Mouse (Mus musculus) c-Kit-positive CD71-positive TER-119-positive erythroid progenitor cells, embryonic 14.5 days (primary cell): Measurements from ENCODE around the gene Ptgdr2.

Experiments used
- DNase-seq: peaks from one replicate; pipeline ENCODE4 v3.0.0-alpha.2; 2013; ENCODE audit warnings: low spot score

Gene Ptgdr2

DNA sequence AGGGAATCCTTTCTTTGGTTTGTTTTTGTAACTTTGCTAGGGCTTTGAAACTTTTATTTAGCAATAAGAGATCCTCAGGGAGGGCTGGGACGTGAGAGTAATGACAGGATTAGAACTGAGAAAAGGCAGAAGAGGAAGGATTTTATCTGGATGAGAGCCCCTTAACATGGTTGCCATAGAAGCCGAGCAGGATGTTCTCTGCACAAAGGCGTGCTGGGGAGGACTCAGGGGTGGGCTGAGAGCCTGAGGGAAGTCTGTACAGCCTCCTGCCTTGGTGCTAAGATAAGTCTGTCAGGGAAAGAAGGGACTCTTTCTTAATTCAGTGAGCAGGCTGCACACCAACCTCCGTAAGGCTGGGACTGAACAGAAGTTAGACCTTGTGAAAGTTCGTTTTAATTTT, 1.9 kb upstream of the Ptgdr2 start:
- no peak for DNase-seq

DNA sequence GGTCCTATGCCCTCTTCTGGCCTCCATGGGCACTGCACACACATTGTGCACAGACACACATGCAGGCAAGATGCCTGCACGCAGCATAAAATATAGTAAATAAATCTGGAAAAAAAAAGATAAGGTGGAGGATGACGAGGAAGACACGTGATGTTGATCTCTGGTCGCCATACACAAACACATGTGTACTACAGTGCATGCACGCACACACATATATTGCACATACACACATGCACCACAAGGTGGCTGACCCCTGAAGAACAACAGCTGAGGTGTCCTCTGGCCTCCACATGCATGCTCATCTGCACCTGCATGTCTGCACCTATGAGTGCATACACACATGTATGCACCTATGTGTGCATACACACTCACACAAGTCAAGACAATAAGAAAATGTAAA, 883 bp upstream of the Ptgdr2 start:
- DNase-seq: no peak

DNA sequence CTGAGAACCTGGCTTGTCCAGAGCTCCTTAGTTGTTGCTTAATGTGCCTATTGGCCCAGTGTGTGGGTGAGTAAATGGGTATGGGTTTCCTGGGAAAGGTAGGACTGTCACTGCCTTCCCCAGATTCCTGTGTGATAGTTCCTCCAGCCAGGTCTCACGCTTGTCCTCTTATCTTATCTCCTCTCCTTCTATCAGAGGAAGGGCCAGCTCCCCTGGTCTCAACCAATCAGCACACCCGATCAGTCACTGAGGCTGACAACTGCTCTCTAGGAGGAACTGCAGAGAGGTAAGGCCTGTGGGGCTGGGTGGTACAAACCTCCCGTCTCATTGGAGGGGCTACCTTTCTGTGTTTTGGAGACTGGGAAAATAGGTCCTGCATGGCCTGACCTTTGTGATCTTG, 1.8 kb downstream of the Ptgdr2 start:
- no peak for DNase-seq

DNA sequence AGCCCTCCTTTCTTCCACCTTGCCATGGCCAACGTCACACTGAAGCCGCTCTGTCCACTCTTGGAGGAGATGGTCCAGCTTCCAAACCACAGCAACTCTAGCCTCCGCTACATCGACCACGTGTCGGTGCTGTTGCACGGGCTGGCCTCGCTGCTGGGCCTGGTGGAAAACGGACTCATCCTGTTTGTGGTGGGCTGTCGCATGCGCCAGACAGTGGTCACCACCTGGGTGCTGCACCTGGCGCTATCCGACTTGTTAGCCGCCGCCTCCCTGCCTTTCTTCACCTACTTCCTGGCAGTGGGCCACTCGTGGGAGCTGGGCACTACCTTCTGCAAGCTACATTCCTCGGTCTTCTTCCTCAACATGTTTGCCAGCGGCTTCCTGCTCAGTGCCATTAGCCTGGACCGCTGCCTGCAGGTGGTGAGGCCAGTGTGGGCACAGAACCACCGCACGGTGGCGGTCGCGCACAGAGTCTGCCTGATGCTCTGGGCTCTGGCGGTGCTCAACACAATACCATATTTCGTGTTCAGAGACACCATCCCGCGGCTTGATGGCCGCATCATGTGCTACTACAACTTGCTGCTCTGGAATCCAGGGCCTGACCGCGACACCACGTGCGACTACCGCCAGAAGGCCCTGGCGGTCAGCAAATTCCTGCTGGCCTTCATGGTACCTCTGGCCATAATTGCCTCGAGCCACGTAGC, 3.3 kb downstream of the Ptgdr2 start:
- DNase-seq: peak; percentile 68

DNA sequence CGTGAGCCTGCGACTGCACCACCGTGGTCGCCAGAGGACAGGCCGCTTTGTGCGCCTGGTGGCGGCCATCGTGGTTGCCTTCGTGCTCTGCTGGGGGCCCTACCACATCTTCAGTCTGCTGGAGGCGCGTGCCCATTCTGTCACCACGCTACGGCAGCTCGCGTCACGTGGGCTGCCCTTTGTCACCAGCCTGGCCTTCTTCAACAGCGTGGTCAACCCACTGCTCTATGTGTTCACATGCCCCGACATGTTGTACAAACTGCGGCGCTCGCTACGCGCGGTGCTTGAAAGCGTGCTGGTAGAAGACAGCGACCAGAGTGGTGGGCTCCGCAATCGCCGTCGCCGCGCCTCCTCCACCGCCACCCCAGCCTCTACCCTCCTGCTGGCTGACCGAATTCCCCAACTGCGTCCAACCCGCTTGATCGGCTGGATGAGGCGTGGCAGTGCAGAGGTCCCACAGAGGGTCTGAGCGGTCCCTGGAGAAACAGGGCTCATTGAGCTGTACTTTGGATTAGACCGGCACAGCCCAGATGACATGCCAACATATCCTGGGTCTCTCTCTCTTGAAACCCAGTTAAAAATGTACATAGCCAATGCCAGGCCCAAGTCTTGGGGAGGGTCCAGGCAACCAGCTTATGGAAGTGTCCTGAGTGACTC, 4.0 kb downstream of the Ptgdr2 start:
- DNase-seq: no peak

DNA sequence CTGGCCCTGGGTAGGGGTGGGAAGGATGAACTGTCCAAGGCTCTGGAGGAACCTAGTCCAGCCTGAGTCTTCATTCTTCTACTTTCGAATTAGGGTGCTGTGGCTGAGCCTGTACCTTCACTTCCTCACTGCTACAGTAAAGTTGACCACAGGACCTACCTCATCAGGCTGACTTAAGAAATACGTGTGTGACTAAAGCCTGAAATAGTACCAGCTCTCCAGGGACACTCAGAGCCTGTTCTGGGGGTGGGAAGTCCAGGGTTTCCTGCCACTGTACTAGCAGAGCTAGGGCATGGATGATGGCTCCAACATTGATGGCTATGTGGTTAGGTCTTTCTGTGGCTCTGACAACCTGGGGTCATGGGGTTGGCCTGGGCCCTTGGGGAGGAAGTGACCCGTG, 7.0 kb downstream of the Ptgdr2 start:
- no peak for DNase-seq

DNA sequence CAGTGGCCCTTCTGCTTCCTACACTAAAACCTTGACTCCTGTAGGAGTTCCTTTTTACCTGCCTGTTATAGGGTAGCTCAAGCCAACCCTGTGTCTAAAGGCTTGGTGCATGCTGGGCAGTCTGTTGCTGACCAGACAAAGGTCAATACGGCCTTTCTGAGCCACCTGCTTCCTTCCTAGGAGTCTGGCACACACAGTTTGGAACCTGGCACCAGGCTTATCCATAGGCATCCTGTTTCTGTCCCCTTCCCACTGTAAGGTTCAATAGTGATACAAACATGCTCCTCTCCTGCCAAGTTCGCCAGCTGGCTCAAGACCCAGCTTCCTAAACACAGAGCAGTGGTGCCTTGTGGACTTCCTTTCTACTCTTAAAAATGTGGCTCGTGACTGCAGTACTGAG, 9.5 kb downstream of the Ptgdr2 start:
- DNase-seq: no peak

DNA sequence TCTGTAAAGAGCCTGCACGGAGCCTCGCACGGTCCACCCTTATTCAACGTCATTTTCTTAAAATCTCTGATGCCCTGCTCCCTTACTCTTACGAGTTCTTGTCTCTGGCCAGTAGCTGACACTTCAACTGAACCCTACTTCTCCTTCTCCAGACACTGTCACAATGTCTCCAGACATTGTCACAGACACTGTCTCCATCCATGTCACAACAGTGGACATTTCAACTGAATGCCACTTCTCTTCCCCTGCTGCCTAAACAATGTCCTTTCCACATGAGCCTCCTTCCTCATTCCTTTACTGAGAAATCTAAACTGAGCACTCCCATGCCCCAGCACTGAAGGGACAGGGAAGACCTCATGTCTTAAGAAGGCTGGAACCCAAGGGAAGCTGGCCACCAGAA, 10.3 kb downstream of the Ptgdr2 start:
- no peak for DNase-seq

DNA sequence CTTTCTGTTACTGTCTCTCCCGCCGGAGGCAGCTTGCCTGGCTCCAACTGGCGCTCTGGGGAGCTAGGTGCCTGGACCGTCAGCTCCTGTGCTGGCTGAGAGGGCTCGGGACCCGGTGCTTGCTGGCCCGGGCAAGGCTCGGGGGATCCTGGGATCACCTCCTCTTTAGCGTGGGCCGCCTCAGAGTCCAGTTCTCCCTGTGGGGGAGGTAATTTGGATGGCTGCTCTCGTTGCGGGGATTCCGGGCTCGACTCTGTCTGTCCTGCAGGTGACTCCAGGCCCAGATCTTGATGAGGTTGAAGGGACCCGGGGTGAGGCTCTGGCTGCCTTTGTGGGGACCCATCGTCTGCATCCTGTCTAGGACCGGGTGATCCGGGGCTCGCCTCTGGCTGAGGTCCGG, 11.5 kb downstream of the Ptgdr2 start:
- DNase-seq: no peak

DNA sequence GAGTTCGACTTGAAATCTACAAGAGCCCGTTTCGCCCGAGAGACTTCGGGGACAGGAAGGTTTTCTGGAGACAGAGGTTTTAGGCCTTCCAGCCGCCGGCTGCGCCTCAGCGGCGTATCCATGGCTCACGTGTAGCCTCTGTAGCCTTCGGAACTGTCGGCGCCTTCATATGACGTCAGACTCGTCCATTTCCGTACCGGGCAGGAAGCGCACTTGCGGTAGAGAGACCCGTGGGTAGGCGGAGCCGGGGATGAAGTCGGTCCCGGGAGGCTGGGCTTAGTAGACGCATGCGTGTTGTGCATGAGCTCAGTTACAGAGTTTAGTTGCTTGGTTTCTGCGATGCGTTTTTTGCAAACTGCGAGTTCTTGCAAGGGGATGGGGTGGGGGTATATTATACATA, 12.2 kb downstream of the Ptgdr2 start, which contains the start of gene Ccdc86:
Gene Ccdc86, minus strand, starts transcription at position 155 of the 400 bp plus-strand sequence.
- peak; percentile 97 for DNase-seq

DNA sequence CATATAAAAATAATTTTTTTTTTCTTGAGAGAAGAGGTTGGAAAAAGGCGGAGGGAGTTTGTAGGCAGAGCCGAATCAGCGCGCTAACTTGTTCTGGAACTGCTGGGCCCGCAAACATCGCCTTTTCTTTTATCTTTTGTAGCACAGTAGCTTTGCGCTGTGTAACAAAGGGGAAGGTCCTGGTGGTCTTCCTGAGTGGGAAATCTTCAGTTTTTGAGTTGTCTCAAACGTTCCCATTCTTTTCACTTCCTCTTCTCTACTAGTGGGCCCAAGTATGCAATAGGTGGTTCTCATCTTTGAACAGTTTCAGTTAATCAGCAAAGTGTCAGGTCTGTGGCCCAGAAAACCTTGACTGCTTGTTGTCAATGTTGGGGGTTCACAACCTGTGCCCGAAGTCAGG, 12.6 kb downstream of the Ptgdr2 start:
- no peak for DNase-seq

DNA sequence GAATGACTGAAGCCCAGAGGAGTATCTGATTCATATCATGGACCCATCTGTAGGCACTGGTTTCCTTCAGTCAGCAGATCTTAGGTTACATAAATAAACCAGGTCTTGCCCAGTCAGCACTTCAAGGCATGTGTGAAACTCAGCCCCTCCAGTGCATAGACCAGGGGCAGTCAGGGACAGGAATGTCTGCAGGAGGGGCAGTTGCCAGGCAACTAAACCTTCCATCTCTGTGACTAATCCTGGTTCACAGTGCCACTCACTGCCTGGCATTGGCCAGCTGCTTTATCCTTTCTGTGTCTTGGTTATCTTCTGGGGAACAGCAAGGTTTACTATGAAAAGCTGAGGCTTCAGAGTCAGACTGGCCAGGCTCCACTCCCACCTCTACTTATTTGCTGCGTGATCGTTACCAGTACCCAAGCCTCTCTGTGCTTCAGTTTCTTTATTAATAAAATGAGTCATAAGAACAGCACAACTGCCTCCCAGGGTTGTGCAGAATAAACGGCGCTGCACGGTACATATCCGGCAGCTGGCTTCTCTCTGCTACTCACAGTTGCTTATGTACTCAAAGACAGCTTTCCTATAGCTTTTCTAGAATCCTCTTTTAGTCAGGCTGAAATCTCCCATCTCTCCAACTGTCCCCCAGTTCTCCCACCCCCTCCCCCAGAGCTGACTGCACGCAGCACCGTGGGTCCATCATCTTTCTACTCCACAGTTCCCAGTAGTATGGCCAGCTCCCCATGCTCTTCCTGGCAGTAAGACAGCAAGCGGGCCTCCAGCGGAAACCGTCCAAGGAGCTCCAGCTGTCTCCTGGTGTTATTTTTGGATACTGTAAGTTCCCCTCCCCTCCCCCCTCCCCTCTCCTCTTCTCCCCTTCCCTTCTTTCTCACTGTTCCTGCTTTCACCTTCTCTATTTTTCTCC, 15.3 kb downstream of the Ptgdr2 start:
- DNase-seq: no peak

DNA sequence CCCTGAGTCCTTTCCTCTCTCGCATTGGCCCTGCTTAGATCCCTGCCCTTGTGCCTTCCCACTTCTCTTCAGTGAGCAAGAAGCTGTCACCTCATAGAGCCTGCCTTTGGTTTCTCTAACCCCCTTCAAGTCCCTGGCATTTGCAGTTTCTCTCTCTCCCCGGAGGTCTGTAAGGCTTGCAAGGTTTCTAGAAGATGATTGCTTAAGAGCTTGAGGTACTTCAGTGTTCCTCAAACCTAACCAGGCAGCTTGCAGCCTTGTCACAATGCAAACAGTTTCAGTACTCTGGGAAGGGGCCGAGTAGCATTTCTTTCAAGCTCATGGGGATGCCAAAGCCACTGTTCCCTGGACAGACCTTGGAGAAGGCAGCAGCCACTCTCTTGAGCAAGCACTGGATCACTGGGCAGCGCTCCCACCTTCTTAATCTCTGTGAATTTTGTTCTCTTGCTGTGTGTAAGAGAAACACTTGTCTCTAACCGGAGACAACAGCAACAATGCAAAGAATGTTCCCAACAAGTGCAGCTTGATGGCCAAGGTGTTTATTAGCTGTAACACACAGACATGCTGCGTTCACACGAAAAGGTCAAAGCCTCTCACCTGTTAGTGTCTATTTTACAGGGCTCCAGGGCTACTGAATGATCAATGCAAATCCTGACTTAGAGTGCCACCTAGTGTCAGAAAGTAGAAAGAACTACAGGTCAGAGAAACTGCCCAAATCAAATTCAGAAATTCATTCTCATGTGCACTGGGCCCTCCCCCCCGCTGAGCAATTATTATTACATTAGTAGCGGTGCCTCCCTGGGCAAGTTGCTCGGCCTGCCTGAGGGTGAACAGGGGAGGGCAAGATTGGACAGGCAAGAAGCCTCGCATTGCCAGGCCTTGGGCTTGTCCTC, 22.4 kb downstream of the Ptgdr2 start:
- DNase-seq: peak; percentile 68

DNA sequence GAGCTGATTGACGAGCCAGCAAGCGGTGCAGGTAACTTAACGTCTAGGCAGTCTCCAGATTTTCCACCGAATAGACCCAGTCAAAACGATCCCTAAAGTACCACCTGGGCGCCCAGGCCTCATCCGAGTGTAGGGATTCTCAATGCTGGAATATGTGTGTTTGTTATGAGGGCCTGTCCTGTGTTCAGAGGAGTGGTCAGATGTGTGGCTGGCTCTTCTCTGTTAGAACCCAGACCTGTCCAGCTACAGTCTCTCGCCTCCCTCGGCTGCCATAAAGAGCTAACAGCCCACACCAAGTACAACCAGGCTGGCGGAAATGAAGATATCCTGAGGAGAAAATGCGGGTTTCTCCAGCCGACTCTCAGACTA, 23.0 kb downstream of the Ptgdr2 start:
- DNase-seq: no peak

DNA sequence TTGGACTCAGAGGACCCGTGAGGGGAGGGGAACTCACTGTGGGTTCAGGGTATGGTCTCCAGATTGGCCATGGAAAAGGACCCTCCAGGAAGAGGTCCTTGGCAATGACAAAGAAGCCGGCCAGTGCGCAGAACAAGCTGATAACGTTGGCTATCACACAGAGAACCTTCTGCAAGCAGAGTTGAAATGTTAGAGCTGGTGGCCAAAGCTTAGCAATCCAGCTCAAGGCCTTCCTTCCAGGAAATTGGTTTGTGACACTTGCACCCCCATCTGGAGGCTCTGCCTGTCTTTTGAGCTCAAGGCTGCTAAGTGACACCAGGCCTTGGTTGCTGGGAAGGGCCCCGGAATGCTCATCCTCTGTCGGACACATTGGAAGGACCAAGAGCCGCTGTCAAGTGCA, 28.8 kb downstream of the Ptgdr2 start:
- no peak for DNase-seq

DNA sequence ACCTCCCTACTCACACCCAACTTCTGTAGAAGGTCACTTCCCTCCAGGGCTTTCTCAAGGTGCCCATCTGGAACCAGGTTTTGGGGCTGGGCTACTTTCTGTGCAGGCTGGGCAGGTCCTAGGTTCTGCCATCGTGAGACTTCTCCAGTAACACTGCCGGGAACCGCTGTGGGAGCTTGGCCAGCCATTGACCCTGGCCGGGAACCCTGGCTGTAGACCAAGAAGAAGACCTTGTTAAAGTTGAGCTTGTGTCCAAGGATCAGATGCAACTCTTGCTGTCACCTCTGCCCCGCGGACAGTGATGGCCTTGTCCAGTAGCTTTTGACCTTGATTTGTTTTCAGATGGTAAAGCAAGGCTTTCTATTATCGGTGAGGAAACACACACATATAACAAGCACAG, 31.6 kb downstream of the Ptgdr2 start:
- DNase-seq: no peak

DNA sequence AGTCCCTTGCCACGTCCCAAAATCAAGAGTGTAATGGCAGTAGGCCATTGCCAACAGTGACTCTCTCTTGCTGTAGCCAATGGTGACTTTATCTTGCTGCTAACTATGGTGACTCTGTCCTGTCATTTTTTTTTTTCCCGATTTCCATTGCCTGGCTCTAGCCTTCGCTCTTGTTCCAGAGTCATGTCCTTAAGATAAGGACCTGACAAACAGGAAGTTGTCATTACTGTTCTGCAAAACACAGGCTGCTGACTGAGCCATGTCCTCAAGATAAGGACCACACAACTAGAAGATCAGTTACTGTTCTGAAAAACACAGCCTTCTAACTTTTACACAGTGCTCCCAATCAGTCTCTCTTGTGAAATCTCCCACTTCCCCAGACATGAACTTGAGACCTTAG, 33.5 kb downstream of the Ptgdr2 start:
- DNase-seq: no peak

DNA sequence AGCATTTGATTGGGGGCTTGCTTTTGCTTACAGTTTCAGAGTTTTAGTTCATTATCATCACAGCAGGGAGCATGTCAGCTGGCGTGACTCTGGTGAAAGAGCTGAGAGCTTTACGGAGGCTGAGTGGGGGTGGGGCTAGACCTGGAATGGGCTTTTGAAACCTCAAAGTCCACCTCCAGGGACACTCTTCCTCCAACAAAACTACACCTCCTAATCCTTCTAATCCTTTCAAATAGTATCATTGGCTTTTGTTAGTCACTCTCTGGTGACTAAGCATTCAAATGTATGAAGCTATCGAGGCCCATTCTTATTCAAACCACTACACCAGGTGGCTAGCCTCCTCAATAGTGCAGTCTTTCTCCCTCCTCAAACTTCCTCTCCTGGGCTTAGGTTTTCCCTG, 35.7 kb downstream of the Ptgdr2 start:
- no peak for DNase-seq

DNA sequence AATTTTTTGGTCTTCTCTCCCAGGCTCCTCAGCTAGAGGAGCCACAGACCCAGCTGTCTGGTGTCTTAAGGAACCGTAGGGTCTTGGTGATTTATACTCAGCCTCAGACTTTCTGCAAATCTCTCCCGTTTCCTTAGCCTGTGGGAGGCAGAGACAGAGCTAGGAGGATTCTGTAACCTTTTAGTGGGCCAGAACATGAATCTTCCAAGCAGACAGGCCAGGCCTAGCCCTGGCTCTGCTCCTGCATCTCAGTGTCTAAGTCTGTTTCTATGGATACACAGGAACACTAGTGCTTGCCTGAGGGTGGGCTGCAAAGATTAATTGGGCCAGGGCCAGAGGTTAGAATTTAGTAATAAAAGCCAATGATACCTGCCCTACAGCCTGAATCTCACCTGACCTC, 36.2 kb downstream of the Ptgdr2 start:
- no peak for DNase-seq

DNA sequence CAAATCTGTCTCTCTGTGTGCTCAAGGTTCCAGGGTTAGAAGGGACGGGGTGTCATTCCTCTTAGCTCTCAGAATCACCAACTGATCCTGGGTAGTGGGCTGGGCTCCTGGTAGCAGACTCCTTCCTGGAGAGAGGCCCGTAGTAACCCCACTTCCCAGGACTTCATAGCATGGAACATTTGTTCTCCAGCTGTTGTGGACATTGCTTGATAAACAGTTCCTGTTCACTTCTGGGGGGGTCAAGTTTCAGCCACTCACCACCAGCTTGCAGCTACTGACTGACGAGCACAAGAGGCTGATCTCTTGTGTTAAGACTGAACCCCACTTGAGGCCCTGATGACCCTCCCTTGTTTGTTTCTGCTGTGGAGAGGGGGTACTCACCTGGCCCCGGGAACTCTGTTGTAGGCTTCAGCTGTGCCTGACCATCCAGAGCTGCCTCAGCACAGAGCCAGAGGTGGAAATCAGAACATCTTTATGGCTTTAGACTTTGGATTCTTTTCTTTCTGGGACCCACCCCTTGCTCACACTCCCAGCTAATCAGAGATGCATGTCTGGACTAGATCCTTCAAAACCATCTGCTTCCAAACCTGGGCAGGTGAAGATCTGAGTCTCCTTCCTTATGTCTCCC, 37.4 kb downstream of the Ptgdr2 start, which contains the start of gene Ms4a10:
Gene Ms4a10, minus strand, starts transcription at position 433 of the 628 bp plus-strand sequence.
- no peak for DNase-seq

DNA sequence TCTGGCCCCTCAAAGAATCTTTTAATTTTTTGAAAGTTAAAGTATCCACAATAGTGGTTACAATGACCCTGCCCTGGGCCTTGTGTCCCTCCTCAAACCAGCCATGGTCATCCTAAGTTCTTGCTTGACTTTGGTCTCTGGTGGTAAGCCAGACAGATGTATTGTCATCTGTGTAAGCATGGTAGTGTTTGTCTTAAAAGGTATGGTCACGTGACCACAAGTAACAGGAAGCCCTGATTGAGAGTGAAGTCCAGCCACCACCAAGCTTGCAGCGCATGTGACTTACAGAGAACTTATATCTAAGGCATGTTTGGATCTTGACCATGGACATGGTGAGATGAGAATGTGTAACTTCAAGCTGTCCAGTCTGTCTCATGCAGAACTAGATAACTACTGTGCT, 38.2 kb downstream of the Ptgdr2 start:
- DNase-seq: no peak
